Mouse (Mus musculus) layer of hippocampus, adult 9-10 months (tissue): ENCODE data around the gene Ppfia1.

Experiments
- DNase-seq: peaks from one replicate; pipeline ENCODE4 v3.0.0; 2022; ENCODE audit warnings: low spot score

The Ppfia1 gene

GRCm38 (mm10) chr7:144553237-144554122 is at the start of gene Ppfia1:
Gene Ppfia1, minus strand, starts transcription at chr7:144553729.
- peak; percentile 84 for DNase-seq

GRCm38 (mm10) chr7:144600333-144600900 is 46.9 kb upstream of the Ppfia1 start:
- DNase-seq: no peak

DNA sequence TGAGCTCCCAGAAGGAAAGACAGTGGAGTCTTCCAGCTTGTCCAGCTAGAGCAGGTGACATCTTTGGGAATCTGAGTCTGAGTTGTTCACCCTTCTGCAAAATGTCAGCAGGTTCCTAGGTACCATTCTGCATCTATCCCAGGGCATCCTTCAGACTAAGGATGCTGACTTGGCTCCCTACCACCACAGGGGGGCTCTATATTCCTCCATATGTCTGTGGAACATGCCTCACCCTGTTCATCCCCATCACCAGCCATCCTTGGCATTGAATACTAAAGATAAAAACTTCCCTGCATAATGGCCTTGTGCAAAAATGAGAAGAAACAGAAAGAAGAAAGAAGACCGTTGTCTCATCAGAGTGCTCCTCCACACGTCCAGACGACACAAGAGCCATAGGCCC is 36.0 kb upstream of the Ppfia1 start:
- no peak for DNase-seq

GRCm38 (mm10) chr7:144587291-144587690 is 33.8 kb upstream of the Ppfia1 start:
- no peak for DNase-seq

- peak; percentile 47 for DNase-seq
These were observed 32.1 kb upstream of the Ppfia1 start for GRCm38 (mm10) chr7:144585648-144586047.

GRCm38 (mm10) chr7:144583619-144584018 is 30.1 kb upstream of the Ppfia1 start:
- DNase-seq: no peak

DNA sequence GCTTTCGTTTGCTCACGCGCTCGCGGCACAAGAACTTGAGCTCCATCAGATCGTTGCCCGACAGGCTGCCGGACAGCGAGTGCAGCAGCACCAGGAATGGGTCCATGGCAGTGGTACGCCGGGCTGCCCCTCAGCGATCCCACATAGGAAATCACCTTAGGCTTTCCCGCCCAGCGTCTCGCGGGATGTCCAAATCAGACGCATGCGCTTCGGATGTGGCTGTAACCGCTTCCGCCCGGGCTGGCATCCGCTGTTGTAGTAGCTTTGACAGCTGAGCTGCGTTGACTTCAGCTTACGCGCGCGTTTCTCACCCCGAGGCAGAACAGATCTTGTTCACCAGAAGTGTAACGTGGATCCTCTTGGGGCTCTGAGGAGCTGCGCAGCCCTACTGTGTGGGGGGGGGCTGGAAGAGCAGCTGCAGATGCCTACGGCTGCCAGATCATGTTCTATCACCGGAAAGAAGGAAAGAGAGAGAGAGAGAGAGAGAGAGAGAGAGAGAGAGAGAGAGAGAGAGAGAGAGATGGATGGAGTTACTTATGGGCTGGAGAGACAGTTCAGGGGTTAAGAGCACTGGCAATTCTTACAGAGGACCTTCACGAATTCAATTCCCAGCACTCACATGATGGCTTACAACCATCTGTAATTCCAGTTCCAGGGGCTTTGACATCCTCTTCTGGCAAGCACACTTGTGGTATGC is 28.9 kb upstream of the Ppfia1 start, which contains the start of gene Fadd:
Gene Fadd (minus strand): TSS at position 180 of the 697 bp plus-strand sequence.
- peak; percentile 93 for DNase-seq

- DNase-seq: peak; percentile 47
These were observed 28.2 kb upstream of the Ppfia1 start for GRCm38 (mm10) chr7:144581559-144582283.

GRCm38 (mm10) chr7:144577876-144578275 is 24.3 kb upstream of the Ppfia1 start:
- DNase-seq: no peak

GRCm38 (mm10) chr7:144572234-144572633 is 18.7 kb upstream of the Ppfia1 start:
- DNase-seq: no peak

DNA sequence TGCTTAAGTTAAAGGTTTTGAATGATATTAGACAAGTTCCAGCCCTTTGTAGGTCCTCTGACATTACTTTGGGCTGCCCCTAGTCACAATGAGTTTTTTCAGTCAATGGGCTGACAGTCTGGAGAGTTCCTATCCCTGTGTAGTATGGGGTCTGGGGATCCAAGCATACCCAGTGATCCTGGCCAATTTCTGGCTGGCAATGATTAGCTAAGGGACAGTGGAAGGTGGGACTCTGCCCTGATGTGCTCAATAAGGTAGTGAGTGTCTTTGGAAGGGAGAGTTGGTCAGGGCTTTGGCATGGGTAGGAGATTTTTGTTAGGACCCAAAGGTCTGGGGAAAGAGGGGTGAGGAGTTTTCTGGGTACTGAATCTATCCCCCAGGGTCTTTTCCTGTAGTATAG is 18.1 kb upstream of the Ppfia1 start:
- DNase-seq: no peak

GRCm38 (mm10) chr7:144569428-144569827 is 15.9 kb upstream of the Ppfia1 start:
- DNase-seq: no peak

DNA sequence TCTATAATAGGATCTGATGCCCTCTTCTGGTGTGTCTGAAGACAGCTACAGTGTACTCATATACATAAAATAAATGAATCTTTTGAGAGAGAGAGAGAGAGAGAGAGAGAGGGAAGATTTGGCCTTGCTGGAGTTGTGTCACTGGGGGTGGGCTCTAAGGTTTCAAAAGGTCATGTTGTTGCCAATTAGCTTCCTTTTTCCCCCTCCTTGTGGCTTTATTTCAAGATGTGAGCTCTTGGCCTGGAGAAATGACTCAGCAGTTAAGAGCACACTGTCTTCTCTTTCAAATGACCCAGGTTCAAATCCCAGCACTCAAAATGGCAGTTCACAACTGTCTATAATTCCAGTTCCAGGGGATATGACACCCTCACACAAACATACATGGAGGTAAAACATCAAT is 14.6 kb upstream of the Ppfia1 start:
- DNase-seq: no peak

- no peak for DNase-seq
These were observed 13.6 kb upstream of the Ppfia1 start for GRCm38 (mm10) chr7:144566921-144567682.

GRCm38 (mm10) chr7:144563456-144564155 is 10.1 kb upstream of the Ppfia1 start:
- no peak for DNase-seq

- no peak for DNase-seq
These were observed 8.5 kb upstream of the Ppfia1 start for GRCm38 (mm10) chr7:144562016-144562415.

DNA sequence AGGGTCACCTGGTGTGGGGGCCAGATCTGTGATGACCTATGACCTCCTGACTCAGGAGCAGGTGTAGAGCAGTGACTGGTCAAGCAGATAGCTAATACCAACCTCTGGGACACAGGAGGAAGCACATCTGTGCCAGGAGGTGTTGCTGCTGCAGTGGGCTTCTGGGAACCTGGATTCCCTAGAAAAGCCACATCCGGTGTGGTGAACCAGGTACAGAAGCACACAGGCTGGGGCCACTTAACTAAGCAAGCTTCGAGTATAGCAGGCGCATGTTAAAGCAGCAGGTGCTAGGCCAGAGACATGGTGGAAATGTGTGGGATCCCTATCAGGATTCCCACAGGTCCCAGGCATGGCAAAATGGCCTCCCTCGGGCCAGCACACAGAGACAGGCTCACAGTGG is 7.1 kb upstream of the Ppfia1 start:
- no peak for DNase-seq

DNA sequence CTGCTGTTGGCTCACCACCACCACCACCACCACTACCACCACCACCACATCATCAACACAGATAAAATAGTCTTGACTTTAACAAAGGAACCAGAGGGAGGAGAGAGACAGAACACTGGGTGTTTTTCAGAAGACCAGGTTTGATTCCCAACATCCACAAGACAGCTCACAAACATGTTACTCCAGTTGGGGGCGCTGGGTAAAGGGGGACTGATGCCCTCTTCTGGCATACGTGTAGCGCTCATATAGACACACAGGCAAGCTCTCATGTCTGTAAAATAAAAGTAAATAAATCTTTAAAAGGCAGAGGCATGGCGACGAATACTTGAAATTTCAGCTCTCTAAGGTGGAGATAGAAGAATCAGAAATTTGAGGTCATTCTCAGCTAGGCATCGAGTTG is 5.0 kb upstream of the Ppfia1 start:
- DNase-seq: no peak

DNA sequence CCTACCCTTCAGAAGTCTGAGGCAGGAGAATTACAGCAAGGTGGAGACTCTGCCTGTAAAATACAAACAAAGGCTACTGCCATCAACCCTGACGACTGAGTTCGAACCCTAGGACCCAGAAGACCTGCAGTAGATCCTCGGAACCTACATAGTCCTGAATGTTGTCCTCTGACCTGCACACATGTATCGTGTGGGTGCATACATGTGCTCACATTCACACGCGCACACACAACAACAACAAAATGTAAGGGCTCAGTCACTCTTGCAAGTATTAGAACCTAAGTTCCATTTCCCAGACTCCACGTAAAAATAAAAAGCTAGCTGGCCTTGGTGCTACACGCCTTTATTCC is 569 bp upstream of the Ppfia1 start:
- no peak for DNase-seq

DNA sequence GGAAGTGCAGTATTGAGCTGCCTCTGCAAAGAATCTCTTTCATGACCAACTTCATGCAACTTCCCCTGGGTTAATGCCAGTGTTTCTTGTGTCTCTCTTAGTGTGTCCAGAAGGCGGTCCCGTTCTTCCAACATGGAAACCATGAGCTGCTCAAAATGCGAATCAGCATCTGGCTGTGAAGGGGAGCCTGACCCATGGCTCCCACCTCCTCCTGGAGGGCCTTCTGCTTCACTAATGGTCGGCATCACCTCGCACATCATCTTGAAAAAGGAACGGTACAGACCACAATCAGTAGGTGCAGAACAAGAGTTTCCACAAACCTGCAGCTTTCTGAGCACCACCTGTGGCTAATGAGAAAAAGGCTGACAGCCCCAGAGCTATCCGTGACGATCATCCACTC is 1.3 kb downstream of the Ppfia1 start:
- DNase-seq: no peak

GRCm38 (mm10) chr7:144550811-144551210 is 2.7 kb downstream of the Ppfia1 start:
- no peak for DNase-seq
